Mouse (Mus musculus): Measurements from ENCODE around the gene Tubb2a. TPM values are rescaled to one million over a fixed set of nuclear protein-coding genes. Genes with fewer than 3 reads are reported as not detected.
"Not testable (repeated sequence)": the region's sequence is repeated elsewhere in the genome, so short reads cannot be mapped to it uniquely, and the experiment has no call there.

The Tubb2a gene
- total RNA-seq, 2 experiments from 2014 or later = 19.1 to 21.9 TPM

GRCm38 (mm10) chr13:34096455-34096854 is 18.6 kb upstream of the Tubb2a start:
- ATAC-seq (replicated peaks; ENCODE audit: low FRiP score, low TSS enrichment, poor library complexity, severe bottlenecking) = no peak

- ATAC-seq (replicated peaks; ENCODE audit: low FRiP score, low TSS enrichment, poor library complexity, severe bottlenecking) = no peak
Measured at GRCm38 (mm10) chr13:34095542-34096435, 18.0 kb upstream of the Tubb2a start.

- no peak for ATAC-seq (replicated peaks; ENCODE audit: low FRiP score, low TSS enrichment, poor library complexity, severe bottlenecking)
Measured at GRCm38 (mm10) chr13:34089358-34089757, 11.6 kb upstream of the Tubb2a start.

DNA sequence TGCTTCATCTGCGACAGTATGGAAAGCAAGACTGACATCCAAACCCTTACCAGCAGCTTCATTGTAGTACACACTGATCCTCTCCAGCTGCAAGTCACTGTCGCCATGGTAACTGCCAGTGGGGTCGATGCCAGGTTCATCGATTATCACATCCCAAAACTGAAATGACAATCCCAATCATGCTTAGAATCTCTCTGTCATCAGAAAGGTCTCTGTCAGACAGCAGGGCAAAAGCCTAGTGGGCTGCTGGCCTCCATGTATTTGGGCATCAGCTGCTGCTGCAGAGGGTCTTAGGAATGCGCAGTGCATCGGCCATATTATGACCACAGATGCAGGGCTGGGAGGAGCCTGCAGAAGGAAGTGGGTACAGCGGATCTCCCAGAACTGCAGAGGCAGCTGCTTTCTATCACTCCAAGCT is 11.1 kb upstream of the Tubb2a start:
- no peak for ATAC-seq (replicated peaks; ENCODE audit: low FRiP score, low TSS enrichment, poor library complexity, severe bottlenecking)

GRCm38 (mm10) chr13:34088201-34088649 is 10.4 kb upstream of the Tubb2a start:
- peak; percentile 44; the same call in 1 of the 2 replicates for ATAC-seq (replicated peaks; ENCODE audit: low FRiP score, low TSS enrichment, poor library complexity, severe bottlenecking)

GRCm38 (mm10) chr13:34087052-34087812 is 9.4 kb upstream of the Tubb2a start:
- no peak for ATAC-seq (replicated peaks; ENCODE audit: low FRiP score, low TSS enrichment, poor library complexity, severe bottlenecking)

- ATAC-seq (replicated peaks; ENCODE audit: low FRiP score, low TSS enrichment, poor library complexity, severe bottlenecking) = no peak
Measured at GRCm38 (mm10) chr13:34084026-34084750, 6.4 kb upstream of the Tubb2a start.

DNA sequence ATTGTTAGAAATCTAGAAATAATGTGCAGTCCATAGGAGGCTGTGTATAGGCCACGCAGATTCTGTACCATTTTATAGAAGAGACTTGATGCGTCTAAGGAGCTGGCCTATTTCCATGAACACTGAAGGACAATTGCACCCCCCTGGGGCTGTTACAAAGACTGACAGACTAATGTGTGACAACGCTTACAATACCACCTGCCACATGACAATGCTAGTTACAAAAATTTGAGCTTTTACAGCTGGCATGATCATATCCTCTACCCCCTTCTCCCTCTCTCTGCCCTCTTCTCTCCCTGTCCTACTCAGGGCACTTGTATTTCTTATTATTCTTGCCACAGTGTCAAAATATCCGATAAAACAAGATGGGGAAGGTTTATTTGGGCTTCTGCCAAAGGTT is 4.1 kb upstream of the Tubb2a start:
- no peak for ATAC-seq (replicated peaks; ENCODE audit: low FRiP score, low TSS enrichment, poor library complexity, severe bottlenecking)

GRCm38 (mm10) chr13:34079801-34080200 is 2.0 kb upstream of the Tubb2a start:
- ATAC-seq (replicated peaks; ENCODE audit: low FRiP score, low TSS enrichment, poor library complexity, severe bottlenecking) = no peak

DNA sequence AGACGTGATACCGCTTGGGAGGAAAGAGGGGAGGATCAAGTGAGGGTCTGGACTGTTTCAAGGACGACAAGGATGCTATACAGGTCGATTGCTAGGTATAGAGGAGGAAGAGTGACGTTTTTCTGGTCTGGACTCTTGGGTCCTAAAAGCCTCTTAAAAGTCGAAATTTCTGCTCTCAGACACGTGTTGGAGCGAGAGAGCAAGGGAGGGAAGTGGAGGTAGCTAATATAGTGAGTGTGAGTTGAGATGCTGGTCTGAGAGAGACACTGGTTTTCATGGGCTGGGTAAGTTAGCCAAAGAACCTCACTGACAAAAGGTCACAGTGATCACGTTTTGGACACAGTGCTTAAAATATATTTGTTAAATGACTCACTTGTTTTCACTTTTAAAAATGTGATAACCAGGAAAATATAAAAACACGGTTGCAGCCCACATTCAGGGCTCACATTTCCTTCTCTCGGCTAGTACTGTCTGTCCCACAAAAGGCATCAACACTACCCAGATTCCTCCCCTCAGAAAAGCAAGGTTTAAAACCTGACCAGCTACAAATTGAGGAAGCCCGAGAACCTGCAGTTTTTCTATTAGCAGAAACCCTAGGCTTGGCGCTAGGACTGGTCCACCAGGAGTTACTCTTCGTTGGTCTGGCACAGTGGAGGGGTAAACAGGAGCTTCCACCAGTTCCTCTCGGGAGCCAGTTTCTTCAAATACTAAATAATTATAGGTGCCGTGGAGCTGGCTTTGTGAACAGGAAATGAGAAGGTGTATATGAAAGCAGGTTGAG is 883 bp upstream of the Tubb2a start:
- no peak; the same call in 1 of the 2 replicates for ATAC-seq (replicated peaks; ENCODE audit: low FRiP score, low TSS enrichment, poor library complexity, severe bottlenecking)

DNA sequence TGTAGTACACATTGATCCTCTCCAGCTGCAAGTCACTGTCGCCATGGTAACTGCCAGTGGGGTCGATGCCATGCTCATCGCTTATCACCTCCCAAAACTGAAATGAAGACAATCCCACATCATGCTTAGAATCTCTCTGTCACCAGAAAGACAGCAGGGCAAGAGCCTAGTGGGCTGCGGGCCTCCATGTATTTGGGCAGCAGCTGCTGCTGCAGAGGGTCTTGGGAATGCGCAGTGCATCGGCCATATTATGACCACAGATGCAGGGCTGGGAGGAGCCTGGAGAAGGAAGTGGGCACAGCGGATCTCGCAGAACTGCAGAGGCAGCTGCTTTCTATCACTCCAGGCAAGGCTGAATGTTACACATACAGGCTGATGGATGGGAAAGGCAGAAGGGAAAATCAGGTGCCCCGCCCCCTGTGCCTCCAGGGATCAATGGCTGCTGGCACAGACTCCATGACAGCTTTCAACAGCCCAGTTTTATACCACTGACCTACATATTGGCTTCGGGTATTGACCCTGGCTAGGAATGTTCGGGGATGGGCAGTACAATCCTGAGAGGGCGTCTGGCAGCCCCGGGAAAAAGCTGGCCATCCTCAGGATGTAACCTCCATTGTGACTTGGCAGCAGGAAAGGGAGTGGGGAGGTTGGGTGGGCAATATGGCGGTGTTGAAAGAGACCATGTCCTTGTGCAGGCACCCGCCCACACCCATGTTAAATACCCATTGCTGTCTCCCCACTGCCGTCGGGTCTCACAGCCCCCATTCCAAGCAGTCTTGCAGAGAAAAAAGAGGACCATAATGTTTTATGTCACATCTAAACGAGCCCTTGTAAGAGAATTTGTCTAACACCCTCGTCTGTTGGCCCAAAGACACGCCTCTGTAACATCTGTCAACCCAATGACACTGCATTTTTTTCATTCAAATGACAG is 981 bp downstream of the Tubb2a start:
- ATAC-seq (replicated peaks; ENCODE audit: low FRiP score, low TSS enrichment, poor library complexity, severe bottlenecking) = peak; percentile 19; the same call in 1 of the 2 replicates

- not testable (repeated sequence) for ATAC-seq (replicated peaks; ENCODE audit: low FRiP score, low TSS enrichment, poor library complexity, severe bottlenecking)
Measured at GRCm38 (mm10) chr13:34075893-34076292, 1.9 kb downstream of the Tubb2a start.

DNA sequence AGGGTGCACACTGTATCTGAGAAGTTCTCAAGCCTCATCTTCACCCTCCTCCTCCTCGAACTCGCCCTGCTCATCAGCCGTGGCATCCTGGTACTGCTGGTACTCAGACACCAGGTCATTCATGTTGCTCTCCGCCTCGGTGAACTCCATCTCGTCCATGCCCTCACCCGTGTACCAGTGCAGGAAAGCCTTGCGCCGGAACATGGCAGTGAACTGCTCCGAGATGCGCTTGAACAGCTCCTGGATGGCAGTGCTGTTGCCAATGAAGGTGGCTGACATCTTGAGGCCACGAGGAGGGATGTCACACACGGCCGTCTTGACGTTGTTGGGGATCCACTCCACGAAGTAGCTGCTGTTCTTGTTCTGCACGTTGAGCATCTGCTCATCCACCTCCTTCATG is 3.4 kb downstream of the Tubb2a start:
- not testable (repeated sequence) for ATAC-seq (replicated peaks; ENCODE audit: low FRiP score, low TSS enrichment, poor library complexity, severe bottlenecking)

DNA sequence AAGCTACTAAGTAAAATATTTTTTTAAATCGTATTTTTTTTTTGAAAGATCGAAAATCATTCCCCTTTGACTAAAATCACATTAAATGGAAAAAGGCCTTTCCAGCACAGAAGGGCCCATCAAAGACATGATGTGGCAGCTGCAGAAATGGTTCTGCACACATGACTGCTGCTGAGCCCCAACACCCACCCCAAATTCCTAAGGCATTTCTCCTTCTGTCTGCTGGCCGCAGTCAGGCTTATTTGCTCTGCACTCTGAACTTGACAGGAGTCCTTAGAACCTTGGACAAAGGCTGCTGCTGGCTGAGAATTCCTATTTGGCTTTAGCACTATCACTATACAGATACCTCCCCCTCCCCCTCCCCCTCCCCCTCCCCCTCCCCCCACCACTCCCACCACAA is 5.0 kb downstream of the Tubb2a start:
- ATAC-seq (replicated peaks; ENCODE audit: low FRiP score, low TSS enrichment, poor library complexity, severe bottlenecking) = no peak

DNA sequence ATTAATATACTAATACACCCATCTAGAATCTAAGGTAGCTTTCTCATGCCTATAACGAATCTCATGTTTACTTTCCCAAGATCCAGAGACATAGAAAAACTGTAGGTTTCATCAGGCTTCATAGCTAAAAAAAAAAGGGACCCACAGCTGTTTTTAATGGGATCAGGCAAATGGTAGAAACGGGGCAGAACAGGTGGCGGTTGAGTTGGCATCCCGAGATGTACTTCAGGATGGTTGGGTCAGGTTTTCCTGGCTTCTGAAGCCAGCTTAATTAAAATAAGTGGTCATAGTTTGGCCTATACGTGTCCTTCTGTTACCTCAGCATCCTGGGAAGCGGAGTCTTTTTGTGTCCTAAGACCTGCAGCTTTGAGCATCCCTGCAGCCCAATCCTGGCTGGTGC is 6.0 kb downstream of the Tubb2a start:
- no peak for ATAC-seq (replicated peaks; ENCODE audit: low FRiP score, low TSS enrichment, poor library complexity, severe bottlenecking)

GRCm38 (mm10) chr13:34070296-34070695 is 7.5 kb downstream of the Tubb2a start:
- no peak for ATAC-seq (replicated peaks; ENCODE audit: low FRiP score, low TSS enrichment, poor library complexity, severe bottlenecking)

GRCm38 (mm10) chr13:34066351-34066750 is 11.5 kb downstream of the Tubb2a start:
- ATAC-seq (replicated peaks; ENCODE audit: low FRiP score, low TSS enrichment, poor library complexity, severe bottlenecking) = no peak

DNA sequence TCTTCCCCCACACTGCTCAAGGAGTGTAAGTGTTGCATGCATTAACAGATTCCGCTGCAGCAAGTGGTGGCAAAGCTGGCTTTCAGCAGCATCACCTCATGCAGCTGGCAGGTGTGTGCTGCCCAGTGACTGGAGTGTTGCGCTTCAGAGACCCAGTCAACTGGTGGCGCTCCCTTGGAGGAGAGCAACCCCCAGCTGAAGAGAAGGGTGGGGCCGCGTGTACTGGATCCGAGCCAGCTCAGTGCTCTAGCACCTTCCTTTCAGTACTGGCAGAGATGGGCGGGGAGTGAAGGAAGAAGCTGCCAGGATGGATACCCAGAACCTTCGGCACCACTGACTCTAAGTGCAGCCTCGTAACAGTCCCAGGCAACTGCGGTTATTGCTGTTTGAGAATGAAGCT is 15.3 kb downstream of the Tubb2a start:
- ATAC-seq (replicated peaks; ENCODE audit: low FRiP score, low TSS enrichment, poor library complexity, severe bottlenecking) = peak; percentile 78
